Mouse (Mus musculus) ES-E14 (cell line): ENCODE data around the gene Tmem171. TPM values are rescaled to one million over a fixed set of nuclear protein-coding genes. Genes with fewer than 3 reads are reported as not detected.

Experiments
- DNase-seq: peaks from one replicate; pipeline ENCODE4 v3.0.0-alpha.2; 2013; ENCODE audit warnings: low read depth, low spot score
- H3K27ac ChIP-seq: 2 replicates; pipeline ENCODE4 v1.5.1; 2012; ENCODE audit warnings: low read depth, mild to moderate bottlenecking, low read length, moderate library complexity, mixed read lengths; ENCODE audit not compliant: poor library complexity, insufficient read depth, severe bottlenecking
- H3K36me3 ChIP-seq: 2 replicates; pipeline ENCODE4 v1.6.1; 2012; ENCODE audit warnings: mild to moderate bottlenecking, low read length, moderate library complexity, mixed read lengths; ENCODE audit not compliant: control insufficient read depth, poor library complexity, insufficient read depth, severe bottlenecking
- H3K4me1 ChIP-seq, 2 experiments: fragments of 150-350 bp in 1 of 2; sonication (generic) in 1 of 2; 2 replicates each; pipeline ENCODE4 v1.6.1; 2012; ENCODE audit warnings: low read length in 2 of 2, mild to moderate bottlenecking in 1 of 2, mixed read lengths in 1 of 2; ENCODE audit not compliant: control insufficient read depth in 2 of 2, insufficient read depth in 2 of 2, poor library complexity in 1 of 2
- H3K4me3 ChIP-seq, 2 experiments: fragments of 150-350 bp in 1 of 2; sonication (generic) in 1 of 2; 2 replicates each; pipeline ENCODE4 v1.5.1; 2012; ENCODE audit warnings: low read length in 2 of 2, low read depth in 1 of 2, mild to moderate bottlenecking in 1 of 2, mixed read lengths in 1 of 2; ENCODE audit not compliant: insufficient read depth in 1 of 2, poor library complexity in 1 of 2, severe bottlenecking in 1 of 2
- H3K9ac ChIP-seq: 2 replicates; pipeline ENCODE4 v1.6.1; 2012; ENCODE audit warnings: low read depth, mild to moderate bottlenecking, low read length, mixed read lengths; ENCODE audit not compliant: poor library complexity, insufficient read depth, severe bottlenecking
- H3K9me3 ChIP-seq: fragments of 150-350 bp; sonication (generic); 2 replicates; pipeline ENCODE4 v1.6.1; 2012; ENCODE audit warnings: low read depth, mild to moderate bottlenecking, low read length; ENCODE audit not compliant: control insufficient read depth, insufficient read depth
- CHD2 ChIP-seq: IDR thresholded peaks from 2 replicates; pipeline ENCODE4 v1.6.1; 2014; ENCODE audit warnings: mild to moderate bottlenecking, low read depth, low read length, inconsistent platforms
- HCFC1 ChIP-seq: IDR thresholded peaks from 2 replicates; pipeline ENCODE4 v1.6.1; 2012; ENCODE audit warnings: low read length, inconsistent platforms, borderline replicate concordance; ENCODE audit not compliant: insufficient read depth
- MAFK ChIP-seq: IDR thresholded peaks from 2 replicates; pipeline ENCODE4 v1.6.1; 2014; ENCODE audit warnings: mild to moderate bottlenecking, low read depth, low read length, inconsistent platforms; ENCODE audit not compliant: insufficient read depth
- ZC3H11A ChIP-seq: IDR thresholded peaks from 2 replicates; pipeline ENCODE4 v1.6.1; 2012; ENCODE audit warnings: low read depth, mild to moderate bottlenecking, inconsistent platforms, low read length, borderline replicate concordance
- ZNF384 ChIP-seq: IDR thresholded peaks from 2 replicates; pipeline ENCODE4 v1.6.1; 2012; ENCODE audit warnings: low read depth, low read length, inconsistent platforms
- in situ Hi-C, 2 experiments: fragments of 600-800 bp; cut with MboI; formaldehyde crosslinking; loops; one replicate each; pipeline ENCODE4 v1.15.1; 2025; ENCODE audit warnings: low sequenced_read_pairs in 2 of 2, inconsistent platforms in 1 of 2; ENCODE audit not compliant: unreplicated experiment in 2 of 2
- total RNA-seq: library from RNA; depleted of rRNA; stranded (reverse); fragments of 300-350 nt; gene quantifications from 2 replicates; pipeline ENCODE4 v1.2.3, GENCODE M21; 2012

The Tmem171 gene
- total RNA-seq, 1 experiment = not detected

DNA sequence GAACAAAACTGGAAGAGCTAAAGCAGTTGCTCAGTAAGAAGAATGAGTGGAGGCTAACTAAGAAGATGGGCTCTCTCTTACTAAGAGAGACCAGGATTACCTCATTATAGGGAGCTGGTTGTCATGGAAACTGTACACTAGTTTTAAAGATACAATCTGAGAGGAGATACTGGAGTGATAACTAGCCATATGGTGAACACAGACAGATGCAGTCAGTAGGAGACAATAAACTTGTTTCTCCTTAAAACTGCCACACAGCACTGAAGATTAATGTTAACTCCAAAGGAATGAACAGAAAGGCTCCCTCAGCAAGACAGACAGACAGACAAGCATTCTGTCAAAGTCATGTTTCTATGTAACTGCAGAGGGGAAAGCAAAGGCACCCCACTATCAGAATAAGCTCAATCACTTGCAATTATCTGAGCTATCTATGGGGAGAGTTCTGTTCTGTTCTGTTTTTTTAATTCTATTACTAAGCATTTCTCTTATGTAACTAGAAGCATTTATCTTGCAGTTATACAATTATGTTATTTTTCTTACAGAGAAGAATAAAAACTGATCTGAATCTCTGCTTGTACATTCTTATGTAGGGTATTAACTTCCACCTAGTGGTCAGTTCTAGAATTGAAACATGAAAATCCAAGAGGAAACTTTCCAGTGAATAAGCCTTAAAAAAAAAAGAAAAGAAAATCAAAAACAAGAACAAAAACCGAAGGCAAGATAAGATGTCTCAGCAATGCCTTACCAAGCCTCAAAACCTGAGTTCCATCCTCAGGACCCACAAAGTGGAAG lies 34.8 kb upstream of the Tmem171 start:
- in situ Hi-C loops = no loop called here

DNA sequence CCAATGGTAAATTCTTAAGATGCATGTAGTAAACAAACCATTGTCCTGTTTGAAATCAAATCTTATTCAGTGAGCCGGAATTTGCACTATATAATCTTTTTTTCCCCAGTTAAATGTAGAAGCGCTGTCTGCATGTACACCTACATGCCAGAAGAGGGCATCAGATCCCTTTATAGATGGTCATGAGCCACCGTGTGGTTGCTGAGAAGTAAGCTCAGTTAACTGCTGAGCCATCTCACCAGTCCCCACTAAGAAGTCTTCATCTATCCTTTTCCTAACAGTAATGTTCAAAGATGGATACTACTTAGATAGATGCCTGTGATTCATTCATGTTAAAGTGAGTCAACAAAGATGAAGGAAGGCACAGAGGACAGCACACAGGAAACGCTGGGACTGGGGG lies 31.9 kb upstream of the Tmem171 start:
- in situ Hi-C loops = no loop called here
- Histone ChIP-seq H3K36me3 (peaks cover 9% of the 10 kb centered on the region), H3K4me1 (0 out of 4 replicates have a peak, but pooled peaks cover 2 to 5% of the 10 kb centered on the region in 2 experiments), H3K9ac (no peak overlapping the region), H3K4me3 (no peak overlapping the region), H3K9me3 (no peaks in the 10 kb centered on the region), H3K27ac (no peak overlapping the region)
- no peak for DNase-seq
- TF ChIP-seq MAFK (no peak), ZC3H11A (no peak), ZNF384 (no peak), HCFC1 (no peak), CHD2 (no peak)

More for the DNA sequence above, 34.8 kb upstream of the Tmem171 start:
- H3K27ac ChIP-seq = no peak overlapping the region
- DNase-seq = no peak
- no peak overlapping the region for H3K4me3 ChIP-seq
- H3K36me3 ChIP-seq = peaks cover 14% of the 10 kb centered on the region
- no peaks in the 10 kb centered on the region for H3K4me1 ChIP-seq
- TF ChIP-seq ZNF384 = no peak
- no peak for TF ChIP-seq HCFC1
- TF ChIP-seq ZC3H11A = no peak
- no peak for TF ChIP-seq CHD2
- TF ChIP-seq MAFK = no peak
- no peak overlapping the region for H3K9ac ChIP-seq
- H3K9me3 ChIP-seq = no peaks in the 10 kb centered on the region

DNA sequence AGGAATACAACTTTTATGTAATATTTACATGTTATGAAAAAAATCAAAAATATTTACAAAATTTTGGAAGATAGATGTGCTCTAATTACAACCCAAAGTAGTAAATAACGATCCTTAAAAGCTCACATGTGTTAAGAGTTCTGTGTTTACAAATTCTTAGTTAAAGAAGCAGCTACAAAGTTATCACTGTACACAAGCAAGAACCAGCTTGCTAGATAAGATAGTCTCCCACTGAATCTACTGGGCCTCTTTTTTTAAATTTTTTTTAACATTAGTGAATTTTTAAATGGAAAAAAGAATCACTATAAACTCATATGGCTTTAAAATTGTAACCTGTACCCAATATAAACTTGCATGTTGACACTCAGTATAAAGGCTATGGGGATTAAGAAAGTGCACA lies 28.8 kb upstream of the Tmem171 start:
- 0 out of 4 replicates have a peak, but pooled peaks cover 2 to 5% of the 10 kb centered on the region in 2 experiments for H3K4me1 ChIP-seq
- no peaks in the 10 kb centered on the region for H3K9me3 ChIP-seq
- no peak for DNase-seq
- TF ChIP-seq HCFC1 (no peak), ZNF384 (no peak), CHD2 (no peak), ZC3H11A (no peak), MAFK (no peak)
- H3K36me3 ChIP-seq = peaks cover 2% of the 10 kb centered on the region; the same call in 1 of the 2 replicates
- in situ Hi-C loops = no loop called here
- no peak overlapping the region for H3K9ac ChIP-seq
- no peak overlapping the region for H3K4me3 ChIP-seq
- H3K27ac ChIP-seq = no peak overlapping the region

DNA sequence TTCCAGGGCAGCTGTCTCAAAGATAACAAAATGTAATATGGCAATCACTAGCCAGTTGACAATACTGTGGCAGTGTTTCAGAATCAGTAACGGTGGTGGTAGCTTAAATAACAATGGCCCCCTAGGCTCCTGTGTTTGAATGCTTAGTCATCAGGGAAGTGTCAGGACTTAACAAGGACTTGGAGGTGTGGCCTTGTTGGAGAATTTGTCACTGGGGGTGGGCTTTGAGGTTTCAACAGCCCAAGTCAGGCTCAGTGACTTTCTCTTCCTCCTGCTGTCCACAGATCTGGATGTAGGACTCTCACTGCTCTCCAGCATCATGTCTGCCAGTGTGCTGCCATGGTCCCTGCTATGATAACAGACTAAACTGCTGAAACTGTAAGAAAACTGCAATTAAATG lies 27.7 kb upstream of the Tmem171 start:
- peak; percentile 46 for DNase-seq
- TF ChIP-seq CHD2 (no peak), MAFK (peak; percentile 86)
- no peak overlapping the region for H3K27ac ChIP-seq
- H3K4me3 ChIP-seq = no peak overlapping the region
- H3K36me3 ChIP-seq = peaks cover 2% of the 10 kb centered on the region; the same call in 1 of the 2 replicates
- H3K4me1 ChIP-seq = 0 out of 4 replicates have a peak, but pooled peaks cover 2 to 5% of the 10 kb centered on the region in 2 experiments
- in situ Hi-C loops = no loop called here
- no peak overlapping the region for H3K9ac ChIP-seq
- no peaks in the 10 kb centered on the region for H3K9me3 ChIP-seq
